Mouse (Mus musculus) ES-Bruce4 (cell line): ENCODE measurements around the gene Lmtk3.

Experiments used
- CTCF ChIP-seq: IDR thresholded peaks from one replicate; pipeline ENCODE4 v1.8.1; 2011; ENCODE audit warnings: low read depth, low read length
- POLR2A ChIP-seq: IDR thresholded peaks from one replicate; pipeline ENCODE4 v1.8.1; 2011; ENCODE audit warnings: low read length; ENCODE audit not compliant: insufficient read depth

- no peak for TF ChIP-seq CTCF
- no peak for TF ChIP-seq POLR2A
Observed at GRCm38 (mm10) chr7:45755703-45756102, 27.8 kb upstream of the Lmtk3 start.
